Mouse (Mus musculus) ES-Bruce4 (cell line): ENCODE measurements at regions not wholly inside any gene's neighbourhood (a gene's known extent, or its start where the extent isn't known, plus 50 kb on each side); places are given as distances from the start of the nearest gene placed in this dataset.

Experiments used
- CTCF ChIP-seq: IDR thresholded peaks from one replicate; pipeline ENCODE4 v1.8.1; 2011; ENCODE audit warnings: low read depth, low read length
- EP300 ChIP-seq: IDR thresholded peaks from 2 replicates; pipeline ENCODE4 v1.6.1; 2011; ENCODE audit warnings: low read depth, low read length; ENCODE audit not compliant: insufficient read depth
- POLR2A ChIP-seq: IDR thresholded peaks from one replicate; pipeline ENCODE4 v1.8.1; 2011; ENCODE audit warnings: low read length; ENCODE audit not compliant: insufficient read depth

- no peak for TF ChIP-seq EP300
- TF ChIP-seq CTCF: no peak
- TF ChIP-seq POLR2A: no peak
Measured at GRCm38 (mm10) chr9:14190660-14191059, 84.2 kb upstream of the Sesn3 start.
